Mouse (Mus musculus) neural tube, embryonic 10.5 days (tissue): ENCODE measurements around the gene Armcx1.
"Not testable (repeated sequence)": the region's sequence is repeated elsewhere in the genome, so short reads cannot be mapped to it uniquely, and the experiment has no call there.

Experiments used
- DNase-seq: peaks from one replicate; pipeline ENCODE4 v3.0.0-alpha.2; 2017; ENCODE audit warnings: low spot score; ENCODE audit errors: extremely low spot score

Armcx1 gene

DNA sequence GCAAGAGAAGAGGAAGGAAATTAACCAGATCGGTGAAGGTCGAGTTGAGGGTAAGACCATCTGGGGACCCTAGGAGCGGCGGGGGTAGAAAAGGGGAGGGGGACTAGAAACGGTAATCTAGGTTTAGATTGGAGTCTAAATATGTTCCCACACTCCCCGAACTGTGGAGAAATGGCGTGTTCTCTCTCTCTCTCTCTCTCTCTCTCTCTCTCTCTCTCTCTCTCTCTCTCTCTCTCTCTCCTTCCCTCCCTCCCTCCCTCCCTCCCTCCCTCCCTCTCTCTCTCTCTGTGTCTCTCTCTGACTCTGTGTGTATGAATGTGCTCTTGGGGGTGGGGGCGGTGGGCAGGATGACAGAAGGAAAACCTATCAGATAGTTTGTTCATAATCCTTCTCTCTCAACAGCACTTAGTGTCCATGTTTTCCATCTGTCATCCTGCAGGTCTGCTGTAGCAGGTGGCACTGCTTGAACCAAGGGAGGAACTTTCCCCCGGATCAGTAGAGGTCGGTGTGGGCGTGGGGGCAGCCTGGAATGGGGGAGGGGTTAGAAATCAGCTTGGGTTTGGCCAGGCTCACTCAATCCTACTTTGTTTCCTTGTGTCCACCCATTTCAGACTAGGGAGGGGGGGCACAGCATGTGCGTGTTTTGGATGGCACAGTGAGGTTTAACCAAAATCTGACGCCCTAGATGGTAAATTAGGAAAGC lies 39.7 kb downstream of the Armcx1 start:
- no peak for DNase-seq

DNA sequence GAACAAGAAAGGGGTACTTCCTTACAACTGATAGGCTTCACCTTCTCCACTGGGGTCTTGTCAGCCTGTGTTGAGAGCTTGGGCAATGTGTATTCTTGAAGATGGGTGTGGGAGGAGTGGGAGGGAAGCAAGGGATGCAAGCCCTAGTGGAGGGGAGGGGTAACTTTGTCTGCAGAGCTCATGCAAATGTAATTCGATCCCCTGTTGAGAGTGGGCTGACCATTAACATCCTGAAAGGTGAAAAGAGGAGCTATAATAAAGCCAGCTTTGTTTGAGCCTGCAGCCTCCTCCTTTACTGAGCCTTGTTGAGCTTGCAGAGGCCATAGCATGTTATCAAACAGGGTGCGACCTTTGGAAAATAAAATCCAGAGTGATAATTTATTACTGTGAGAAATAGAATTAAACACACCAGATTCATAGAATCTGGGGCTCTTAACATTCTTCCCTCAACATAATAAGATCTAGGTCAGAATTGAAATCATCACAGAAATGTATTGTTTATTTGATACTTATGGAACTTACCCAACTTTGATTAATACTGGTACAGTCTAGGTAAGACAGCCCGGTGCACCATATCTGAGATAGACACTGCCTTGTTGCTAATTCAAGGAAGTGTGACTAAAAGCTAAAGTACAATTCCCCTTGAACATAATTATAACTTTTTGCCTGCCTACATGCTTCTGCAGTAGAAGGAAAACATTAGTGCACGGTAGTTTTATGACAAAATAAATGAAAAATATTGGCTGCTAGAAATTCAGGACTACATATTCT lies 45.9 kb downstream of the Armcx1 start:
- DNase-seq = not testable (repeated sequence)
